ENCODE assay signal across 13 mouse cellular contexts in genomic region chr6:12892929-12893328, GRCm38 (mm10).
"Had no signal": no experiment of that assay in that cellular context is flagged by ENCODE, and none has a peak within 500 bp of the region (broad histone marks: within the 10 kb centered on the region; RNA-seq: fewer than 3 reads in every experiment).

No protein-coding gene starts in this region.

- ATAC-seq: intestine, postnatal 0 days had no signal

- H3K9ac ChIP-seq: liver, embryonic 13.5 days had no signal

- DNase-seq: kidney, postnatal 25 days; layer of hippocampus, postnatal 36 days; liver, embryonic 13.5 days; lung, adult 2 months; lung, postnatal 14 days; lung, postnatal 4 days; midbrain, embryonic 14.5 days; right cerebral cortex, postnatal 25 days; thymus, adult 18-20 months; thymus, postnatal 36 days had no signal

- H3K4me2 ChIP-seq: liver, embryonic 13.5 days; midbrain, embryonic 11.5 days had no signal

- H3K36me3 ChIP-seq: liver, embryonic 13.5 days had no signal

- H3K4me1 ChIP-seq: liver, embryonic 13.5 days had no signal

- H3K27me3 ChIP-seq: liver, embryonic 13.5 days had no signal

- H3K9me3 ChIP-seq: liver, embryonic 13.5 days had no signal

- H3K4me3 ChIP-seq: left cerebral cortex, adult 2 months; liver, embryonic 13.5 days had no signal

- H3K27ac ChIP-seq: left cerebral cortex, adult 2 months; liver, embryonic 13.5 days had no signal
